Mouse (Mus musculus) brain, embryonic 18.5 days (tissue): ENCODE results near the gene Tarm1.

Source experiments
- DNase-seq: peaks from one replicate; pipeline ENCODE4 v3.0.0-alpha.2; 2012; ENCODE audit warnings: low read depth, low spot score

Gene Tarm1

DNA sequence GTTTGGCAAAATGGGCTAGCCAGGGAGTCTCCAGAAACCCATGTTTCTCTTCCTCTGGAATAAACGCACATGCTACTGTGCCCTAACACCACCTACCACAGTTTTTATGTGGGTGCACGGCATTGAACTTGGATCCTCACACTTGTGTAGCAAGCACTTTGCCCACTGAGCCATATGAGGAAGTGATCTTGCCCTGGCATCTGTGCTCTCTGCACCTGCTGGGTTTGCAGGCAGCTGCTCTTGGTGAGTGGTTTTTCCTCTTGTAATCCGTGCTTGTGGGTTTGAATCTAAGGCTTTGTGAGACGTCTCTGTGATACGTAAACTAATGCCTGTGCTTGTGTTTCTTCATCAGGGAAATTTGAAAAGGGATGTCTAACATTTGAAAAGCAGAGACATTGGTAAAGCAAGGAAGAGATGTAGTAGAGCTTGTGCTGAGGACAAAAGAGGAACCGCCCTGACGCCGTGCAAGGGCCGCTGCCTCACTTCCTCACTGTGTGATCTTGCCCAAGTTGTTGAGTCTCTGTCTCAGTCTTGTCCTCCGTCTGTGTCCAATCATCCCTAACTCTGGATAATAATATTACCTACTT is 59.9 kb downstream of the Tarm1 start:
- DNase-seq: no peak

DNA sequence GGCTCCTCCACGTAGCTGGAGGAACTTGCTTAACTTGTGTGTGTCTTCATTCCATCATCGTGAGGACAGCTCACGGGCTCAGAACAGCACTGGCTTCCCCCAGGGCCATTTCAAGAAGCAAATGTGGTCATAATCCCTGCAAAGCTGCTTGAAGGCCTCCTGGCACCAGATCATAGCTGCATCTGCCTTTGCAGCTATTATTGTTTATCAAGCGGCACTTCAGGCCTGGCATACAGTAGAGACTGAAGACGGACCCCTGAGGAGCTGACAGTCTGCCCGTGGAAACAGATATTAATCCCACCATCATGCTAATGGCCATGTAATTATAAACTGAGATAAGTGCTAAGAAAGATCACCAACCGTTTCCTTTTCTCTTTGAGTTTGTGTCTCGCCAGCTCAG is 61.9 kb downstream of the Tarm1 start:
- DNase-seq: no peak

GRCm38 (mm10) chr7:3439984-3440383 is 62.4 kb downstream of the Tarm1 start:
- no peak for DNase-seq

DNA sequence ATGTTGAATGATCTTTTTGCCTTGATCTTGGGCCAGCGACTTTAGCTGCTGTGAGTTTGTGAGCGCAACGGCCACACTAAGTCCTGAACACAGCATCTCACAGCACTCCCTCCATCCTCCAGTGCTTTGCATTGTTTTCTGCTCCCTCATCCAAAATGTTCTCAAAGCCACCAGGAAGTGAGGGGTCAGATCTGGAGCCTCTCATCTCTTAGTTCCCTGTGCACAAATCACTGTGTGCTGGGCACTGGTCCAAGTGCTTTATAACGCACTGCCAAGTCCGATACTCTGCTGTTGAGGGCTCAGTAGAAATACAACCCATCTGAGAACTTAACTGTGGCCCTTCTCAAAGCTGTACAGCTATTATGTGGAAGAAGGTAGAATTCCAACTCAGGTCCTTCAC is 64.5 kb downstream of the Tarm1 start:
- DNase-seq: no peak
